Mouse (Mus musculus) left cerebral cortex, adult 11 months (tissue): ENCODE data around the gene Slc25a11.

Experiments used
- DNase-seq: peaks from one replicate; pipeline ENCODE4 v3.0.0; 2022; ENCODE audit warnings: low spot score

The Slc25a11 gene

GRCm38 (mm10) chr11:70646691-70647650 lies at the start of gene Slc25a11, which contains the start of gene Rnf167:
TSS of gene Slc25a11 (minus strand) at chr11:70647479.
TSS of gene Rnf167 (plus strand) at chr11:70647235.
- DNase-seq: peak; percentile 95

GRCm38 (mm10) chr11:70693504-70693903 lies 46.2 kb upstream of the Slc25a11 start:
- DNase-seq: no peak

- no peak for DNase-seq
These were observed 42.3 kb upstream of the Slc25a11 start for GRCm38 (mm10) chr11:70689578-70689977.

- DNase-seq: no peak
These were observed 41.1 kb upstream of the Slc25a11 start for GRCm38 (mm10) chr11:70688372-70688771.

GRCm38 (mm10) chr11:70687601-70688199 lies 40.4 kb upstream of the Slc25a11 start, which contains the start of gene Camta2:
TSS of gene Camta2 (minus strand) at chr11:70688105.
- DNase-seq: no peak

GRCm38 (mm10) chr11:70686901-70687566 lies 39.8 kb upstream of the Slc25a11 start:
- no peak for DNase-seq

- DNase-seq: no peak
These were observed 36.4 kb upstream of the Slc25a11 start for GRCm38 (mm10) chr11:70683640-70684039.

GRCm38 (mm10) chr11:70681897-70682581 lies 34.8 kb upstream of the Slc25a11 start:
- no peak for DNase-seq

- no peak for DNase-seq
These were observed 33.9 kb upstream of the Slc25a11 start for GRCm38 (mm10) chr11:70681170-70681569.

- DNase-seq: no peak
These were observed 32.6 kb upstream of the Slc25a11 start for GRCm38 (mm10) chr11:70679894-70680293.

- DNase-seq: no peak
These were observed 32.1 kb upstream of the Slc25a11 start for GRCm38 (mm10) chr11:70679361-70679760.

GRCm38 (mm10) chr11:70678576-70678975 lies 31.3 kb upstream of the Slc25a11 start:
- DNase-seq: no peak

- DNase-seq: no peak
These were observed 30.8 kb upstream of the Slc25a11 start for GRCm38 (mm10) chr11:70678092-70678491.

- no peak for DNase-seq
These were observed 27.2 kb upstream of the Slc25a11 start for GRCm38 (mm10) chr11:70674501-70674900.

- no peak for DNase-seq
These were observed 26.7 kb upstream of the Slc25a11 start for GRCm38 (mm10) chr11:70674014-70674413.

- no peak for DNase-seq
These were observed 24.2 kb upstream of the Slc25a11 start for GRCm38 (mm10) chr11:70671333-70672047.

- no peak for DNase-seq
These were observed 23.2 kb upstream of the Slc25a11 start for GRCm38 (mm10) chr11:70670483-70670882.

- DNase-seq: no peak
These were observed 22.5 kb upstream of the Slc25a11 start for GRCm38 (mm10) chr11:70669582-70670345.

- peak; percentile 99 for DNase-seq
These were observed 21.7 kb upstream of the Slc25a11 start, which contains the start of gene Spag7 for GRCm38 (mm10) chr11:70668771-70669505. TSS of gene Spag7 (minus strand) at chr11:70669416.

GRCm38 (mm10) chr11:70668335-70668770 lies 21.1 kb upstream of the Slc25a11 start:
- no peak for DNase-seq
